Mouse (Mus musculus) ovary, adult 18-20 months (tissue): ENCODE data around the gene Zfp14.

ENCODE experiments used
- DNase-seq: peaks from one replicate; pipeline ENCODE4 v3.0.0; 2022; ENCODE audit warnings: low spot score, mixed read lengths

The Zfp14 gene

GRCm38 (mm10) chr7:30050882-30051548, at the start of gene Zfp14:
TSS of gene Zfp14 (minus strand) at chr7:30051380.
- DNase-seq = peak; percentile 76

- no peak for DNase-seq
These were observed 48.1 kb upstream of the Zfp14 start for GRCm38 (mm10) chr7:30099297-30099696.

DNA sequence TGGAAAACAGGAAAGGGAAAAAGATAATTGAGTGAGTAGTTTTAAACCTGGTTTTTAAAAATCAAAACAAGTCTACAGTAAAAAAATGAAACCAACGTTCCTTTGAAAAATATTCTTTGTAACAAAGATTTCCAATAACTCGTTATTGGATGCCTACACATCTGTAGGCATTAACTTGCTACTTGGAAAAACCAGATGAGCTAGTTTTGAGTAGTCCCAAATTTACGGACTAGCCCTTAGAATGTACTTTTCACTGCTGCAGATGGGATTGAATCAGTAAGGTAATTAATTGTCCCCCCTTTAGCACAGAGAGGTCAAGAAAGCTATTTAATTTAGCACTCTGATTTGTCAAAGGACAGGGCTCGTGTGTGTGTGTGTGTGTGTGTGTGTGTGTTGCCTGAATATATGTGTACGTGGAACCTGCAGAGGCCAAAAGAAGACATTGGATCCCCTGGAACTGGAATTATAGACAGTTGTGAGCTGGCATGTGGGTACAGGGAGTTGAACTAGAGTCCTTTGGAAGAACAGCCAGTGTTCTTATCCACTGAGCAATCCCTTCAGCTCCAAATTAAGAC, 44.5 kb upstream of the Zfp14 start:
- DNase-seq = no peak

DNA sequence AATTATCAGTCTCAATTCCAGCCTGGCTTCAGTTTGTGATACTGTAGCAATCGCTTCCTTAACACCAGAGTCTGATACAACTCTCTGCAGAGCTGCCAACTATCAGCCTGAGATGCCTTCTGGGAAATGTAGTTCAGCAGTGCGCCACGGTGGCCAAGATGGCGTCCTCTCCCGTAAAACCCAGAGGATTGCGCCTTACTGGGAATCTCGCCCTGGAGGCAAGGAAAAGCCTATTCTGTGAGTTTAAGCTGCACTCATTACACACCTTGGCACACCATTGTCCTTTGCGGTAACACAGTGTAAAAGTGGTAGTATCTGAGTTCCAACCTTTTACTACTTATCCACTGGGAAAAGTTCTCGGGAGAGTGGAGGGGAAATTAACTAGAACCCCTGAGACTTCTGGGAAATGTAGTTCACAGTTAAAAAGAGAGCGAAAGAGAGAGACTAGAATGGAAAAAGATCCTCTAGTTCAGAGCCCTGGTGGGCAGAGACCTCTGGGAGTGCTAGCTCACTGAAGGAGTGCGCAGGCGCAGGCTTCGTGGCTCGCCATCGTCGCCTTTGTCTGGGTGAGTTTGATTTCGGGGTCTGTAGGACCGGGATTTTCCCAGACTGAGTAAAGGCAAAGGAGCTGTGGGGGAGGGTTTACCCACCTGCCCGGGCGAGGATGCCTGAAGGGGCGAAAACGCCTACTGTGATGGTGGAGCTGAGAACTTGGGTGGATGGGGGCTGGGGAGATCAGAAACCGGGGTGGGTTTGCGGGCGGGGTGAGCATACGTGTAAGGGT, 43.7 kb upstream of the Zfp14 start, which contains the start of gene Zfp260:
Gene Zfp260 (plus strand): TSS at position 132 of the 784 bp plus-strand sequence.
- DNase-seq = peak; percentile 83

- DNase-seq = no peak
These were observed 42.8 kb upstream of the Zfp14 start for GRCm38 (mm10) chr7:30093918-30094415.

- no peak for DNase-seq
These were observed 41.5 kb upstream of the Zfp14 start for GRCm38 (mm10) chr7:30092666-30093065.

GRCm38 (mm10) chr7:30090970-30091585, 39.9 kb upstream of the Zfp14 start:
- DNase-seq = no peak

- peak; percentile 96 for DNase-seq
These were observed 39.2 kb upstream of the Zfp14 start, which contains the start of the genes Gm26920 and Zfp566 for GRCm38 (mm10) chr7:30090092-30090969. TSS of gene Gm26920 (minus strand) at chr7:30090410. TSS of gene Zfp566 (minus strand) at chr7:30090527.

DNA sequence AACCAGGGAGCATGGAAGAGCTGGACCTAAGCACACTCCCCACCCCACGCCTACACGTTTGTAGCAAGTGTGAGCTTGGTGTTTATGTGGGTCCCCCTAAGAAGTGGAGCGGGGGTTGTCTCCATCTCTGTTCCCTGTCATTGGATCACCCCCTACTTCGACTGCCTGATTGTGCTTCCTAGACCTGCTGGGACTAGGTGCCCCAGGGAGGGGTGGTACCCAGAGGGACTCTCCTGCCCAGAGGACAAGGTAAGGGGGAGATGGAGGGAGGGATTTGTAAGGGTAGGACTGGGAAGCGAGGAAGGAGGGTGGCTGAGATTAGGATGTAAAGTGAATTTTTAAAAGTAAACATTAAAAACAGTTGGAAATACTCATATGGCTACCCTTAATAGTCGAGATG, 38.2 kb upstream of the Zfp14 start:
- no peak for DNase-seq

GRCm38 (mm10) chr7:30086524-30086923, 35.3 kb upstream of the Zfp14 start:
- DNase-seq = no peak

DNA sequence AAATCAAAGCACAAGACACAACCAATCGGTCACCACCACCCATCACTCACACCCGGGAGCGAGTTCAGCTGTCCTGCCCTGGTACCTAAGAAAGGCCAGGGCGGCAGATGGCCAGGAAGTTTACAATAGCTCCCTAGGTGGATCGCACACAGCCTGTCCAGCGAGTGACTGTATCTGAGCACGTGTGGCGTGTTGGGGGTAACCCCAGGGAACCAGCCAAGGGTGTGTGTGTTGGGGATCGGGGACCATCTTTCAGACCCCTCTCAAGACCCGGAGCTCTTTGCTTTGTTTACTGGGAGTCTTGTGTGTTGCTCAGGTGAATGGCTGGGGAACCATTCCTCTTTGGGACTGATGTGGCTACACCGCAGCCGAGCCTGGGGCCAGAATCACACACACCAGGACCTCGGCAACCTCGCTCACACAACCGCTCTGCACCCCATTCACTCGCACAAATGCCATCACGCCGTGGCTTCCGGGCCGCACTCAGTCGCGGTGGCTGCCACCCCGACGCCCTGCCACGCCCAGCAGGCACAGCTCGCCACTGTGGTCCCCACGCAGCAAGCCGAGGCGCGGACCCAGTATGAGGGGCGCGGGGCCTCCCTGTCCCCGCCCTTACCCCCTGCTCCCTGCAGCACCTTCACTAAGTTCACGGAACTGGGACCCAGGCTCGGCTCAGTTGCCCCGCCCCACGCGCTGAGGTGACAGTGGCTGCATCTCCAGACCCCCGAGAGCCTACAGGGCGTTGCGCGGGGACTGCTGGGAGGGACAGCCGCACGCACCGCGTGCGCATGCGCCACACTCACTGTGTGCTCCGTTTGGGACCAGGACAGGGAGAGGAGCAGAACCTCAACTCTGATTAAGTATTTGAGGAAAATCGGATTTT, 21.2 kb upstream of the Zfp14 start, which contains the start of gene Zfp82:
Gene Zfp82 (minus strand): TSS at position 755 of the 883 bp plus-strand sequence.
- peak; percentile 72 for DNase-seq

DNA sequence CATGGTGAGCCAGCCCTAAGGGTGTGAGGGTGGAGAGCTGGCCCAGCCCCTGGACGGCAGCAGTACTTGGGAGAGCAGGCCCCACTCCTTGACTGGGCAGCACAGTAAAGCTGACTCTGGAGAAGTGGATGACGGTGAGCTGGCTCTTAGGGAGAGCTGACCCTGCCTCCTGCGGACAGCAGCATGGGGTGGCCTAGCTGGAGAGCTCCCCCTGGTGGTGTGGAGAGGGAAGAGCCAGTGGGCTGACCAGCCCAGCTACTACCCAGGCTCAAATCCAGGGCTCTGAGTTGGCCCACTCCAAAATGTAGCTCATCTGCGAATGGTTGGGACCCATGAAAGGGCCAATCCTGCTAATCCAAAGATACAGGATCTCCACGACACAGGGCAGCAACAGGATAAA, 13.4 kb upstream of the Zfp14 start:
- no peak for DNase-seq

DNA sequence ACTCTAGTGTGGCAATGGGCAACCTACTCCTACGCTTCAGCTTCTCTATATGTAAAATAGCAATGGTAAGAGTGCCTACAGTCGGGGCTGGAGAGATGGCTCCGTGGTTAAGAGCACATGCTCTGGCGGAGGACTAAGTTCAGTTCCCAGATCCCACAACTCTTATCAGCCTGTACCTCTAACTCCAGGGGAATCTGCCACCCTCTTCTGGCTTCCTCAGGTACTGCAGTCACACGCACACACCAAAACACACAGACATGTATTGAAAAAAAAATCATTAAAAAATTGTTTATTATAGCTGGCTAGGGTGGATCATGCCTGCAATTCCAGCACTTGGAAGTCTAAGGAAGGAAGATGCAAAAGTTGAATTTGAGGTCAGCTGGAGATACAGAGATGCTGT, 11.3 kb upstream of the Zfp14 start:
- DNase-seq = no peak

GRCm38 (mm10) chr7:30060341-30060740, 9.2 kb upstream of the Zfp14 start:
- no peak for DNase-seq

DNA sequence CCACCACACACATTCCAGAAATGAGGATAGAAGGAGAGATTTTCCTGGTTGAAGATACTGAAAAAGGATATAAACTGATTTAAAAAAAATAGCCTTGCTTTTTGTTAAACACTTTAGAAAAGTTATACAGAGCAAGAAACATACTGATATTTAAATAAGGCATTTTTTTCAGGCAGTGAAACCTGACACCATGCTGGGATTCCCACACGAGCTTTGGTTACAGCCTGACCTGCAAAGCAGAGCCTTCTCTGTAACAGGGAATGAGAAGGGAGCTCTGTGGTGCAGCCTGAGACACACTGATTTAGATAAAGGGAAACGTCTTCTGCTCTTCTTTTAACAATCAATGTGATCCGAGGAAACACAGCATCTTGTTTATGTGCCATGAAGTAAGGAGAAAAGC, 2.4 kb upstream of the Zfp14 start:
- DNase-seq = no peak

GRCm38 (mm10) chr7:30048126-30048525, 3.1 kb downstream of the Zfp14 start:
- no peak for DNase-seq

DNA sequence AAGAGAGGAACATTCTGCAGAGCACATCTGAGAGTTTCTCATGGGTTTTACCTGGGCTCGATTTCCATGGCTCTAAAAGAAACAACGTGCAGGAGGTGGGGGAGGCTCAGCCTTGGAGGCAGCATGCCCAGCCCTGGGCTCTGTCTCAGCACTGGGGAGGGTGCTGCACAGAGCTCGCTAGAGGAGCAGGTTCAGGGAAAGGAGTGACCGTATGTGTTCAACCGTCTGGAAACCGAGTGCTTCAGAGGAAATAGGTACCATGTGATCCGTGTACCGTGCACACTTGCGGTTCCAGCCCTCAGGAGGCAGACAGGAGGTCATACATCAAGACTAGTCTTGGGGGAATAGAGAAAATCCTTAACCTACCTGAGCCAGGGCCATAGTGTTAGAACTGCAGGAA, 6.8 kb downstream of the Zfp14 start:
- no peak for DNase-seq

DNA sequence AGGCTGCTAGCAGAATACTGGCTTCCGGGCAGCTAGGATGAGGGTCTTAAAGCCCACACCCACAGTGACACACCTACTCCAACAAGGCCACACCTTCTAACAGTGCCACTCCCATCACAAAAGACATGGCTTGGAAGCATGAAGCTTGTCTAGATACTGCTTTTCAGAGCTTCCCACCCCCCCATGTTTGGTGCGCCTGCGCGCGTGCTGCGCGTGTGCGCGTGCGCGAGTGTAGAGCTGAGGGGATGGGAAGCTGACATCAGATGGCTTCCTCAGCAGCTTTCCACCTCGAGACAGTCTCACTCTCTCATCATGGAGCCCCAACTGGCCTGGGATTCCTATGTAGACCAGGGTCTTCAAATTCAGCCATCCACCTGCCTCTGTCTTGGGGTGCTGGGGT, 16.8 kb downstream of the Zfp14 start:
- no peak for DNase-seq

GRCm38 (mm10) chr7:30031379-30031778, 19.8 kb downstream of the Zfp14 start:
- no peak for DNase-seq

DNA sequence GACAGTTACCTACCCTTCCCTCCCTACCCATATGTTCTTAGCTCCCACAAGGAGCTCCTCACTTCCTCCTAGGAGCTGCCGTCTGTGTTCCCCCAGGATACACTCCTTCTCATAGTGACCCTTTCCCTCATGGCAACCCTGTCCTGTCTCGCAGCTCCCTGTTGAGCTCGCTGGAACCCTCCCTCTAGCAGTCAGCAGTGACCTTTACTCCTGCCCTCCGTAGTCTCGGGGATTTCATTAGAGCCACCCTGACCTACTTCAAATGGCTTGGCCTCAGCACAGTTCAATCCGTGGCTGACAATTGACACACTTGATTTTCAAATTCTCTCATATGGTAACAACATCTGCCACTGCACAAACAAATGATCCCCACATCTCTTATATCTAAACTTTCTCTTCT, 20.5 kb downstream of the Zfp14 start:
- DNase-seq = no peak
